Mouse (Mus musculus) MEL (cell line): ENCODE results near the gene Fkbp5. TPM values are rescaled to one million over a fixed set of nuclear protein-coding genes. Genes with fewer than 3 reads are reported as not detected.

ENCODE experiments used
- DNase-seq: peaks from one replicate; pipeline ENCODE4 v3.0.0; 2011; ENCODE audit warnings: low read depth, low spot score
- H3K27ac ChIP-seq: 2 replicates; pipeline ENCODE4 v1.5.1; 2012; ENCODE audit warnings: low read depth, mild to moderate bottlenecking, control low read depth, low read length, moderate library complexity; ENCODE audit not compliant: control insufficient read depth
- H3K27me3 ChIP-seq, 2 experiments: fragments of 150-350 bp in 1 of 2; sonication (generic) in 1 of 2; 2 replicates each; pipeline ENCODE4 v1.6.1; 2012; ENCODE audit warnings: low read length in 2 of 2, mild to moderate bottlenecking in 2 of 2, improper control_type of control experiment in 1 of 2, moderate library complexity in 1 of 2; ENCODE audit not compliant: insufficient read depth in 2 of 2, control insufficient read depth in 1 of 2
- H3K36me3 ChIP-seq, 2 experiments: 2 replicates each; pipeline ENCODE4 v1.6.1; 2012 to 2014; ENCODE audit warnings: low read length in 2 of 2, improper control_type of control experiment in 1 of 2, inconsistent platforms in 1 of 2, mild to moderate bottlenecking in 1 of 2; ENCODE audit not compliant: insufficient read depth in 2 of 2, control insufficient read depth in 1 of 2
- H3K4me1 ChIP-seq, 2 experiments: fragments of 150-350 bp in 1 of 2; sonication (generic) in 1 of 2; 2 replicates each; pipeline ENCODE4 v1.6.1; 2012; ENCODE audit warnings: low read length in 2 of 2, improper control_type of control experiment in 1 of 2, mild to moderate bottlenecking in 1 of 2; ENCODE audit not compliant: insufficient read depth in 2 of 2, control insufficient read depth in 1 of 2
- H3K4me3 ChIP-seq, 2 experiments: fragments of 150-350 bp in 1 of 2; sonication (generic) in 1 of 2; 2 replicates each; pipeline ENCODE4 v1.5.1; 2012; ENCODE audit warnings: low read depth in 2 of 2, low read length in 2 of 2, mild to moderate bottlenecking in 2 of 2, moderate library complexity in 2 of 2, control low read depth in 1 of 2, improper control_type of control experiment in 1 of 2; ENCODE audit not compliant: control insufficient read depth in 1 of 2, insufficient read depth in 1 of 2
- H3K79me2 ChIP-seq: 2 replicates; pipeline ENCODE4 v1.6.1; 2012; ENCODE audit warnings: mild to moderate bottlenecking, low read length, moderate library complexity; ENCODE audit not compliant: control insufficient read depth, poor library complexity, insufficient read depth
- H3K9ac ChIP-seq: 2 replicates; pipeline ENCODE4 v1.6.1; 2012; ENCODE audit warnings: low read depth, mild to moderate bottlenecking, control low read depth, low read length, moderate library complexity; ENCODE audit not compliant: control insufficient read depth, poor library complexity, severe bottlenecking
- H3K9me3 ChIP-seq: fragments of 150-350 bp; sonication (generic); replicated peaks from 2 replicates; pipeline ENCODE4 v1.6.1; 2012; ENCODE audit warnings: mild to moderate bottlenecking, low read length, improper control_type of control experiment, moderate library complexity; ENCODE audit not compliant: insufficient read depth
- CHD1 ChIP-seq: IDR thresholded peaks from 2 replicates; pipeline ENCODE4 v1.6.1; 2012; ENCODE audit warnings: low read depth, mild to moderate bottlenecking, inconsistent platforms, low read length, improper control_type of control experiment
- CHD2 ChIP-seq: IDR thresholded peaks from 2 replicates; pipeline ENCODE4 v1.6.1; 2011; ENCODE audit warnings: low read length, improper control_type of control experiment
- CTCF ChIP-seq, 3 experiments: IDR thresholded peaks in 2 of 3; conservative IDR thresholded peaks in 1 of 3; 2 replicates each; pipeline ENCODE4 v1.5.1; 2011 to 2012; ENCODE audit warnings: low read length in 3 of 3, low read depth in 2 of 3, mild to moderate bottlenecking in 2 of 3, improper control_type of control experiment in 1 of 3, inconsistent platforms in 1 of 3, mixed read lengths in 1 of 3, moderate library complexity in 1 of 3; ENCODE audit not compliant: control insufficient read depth in 1 of 3, insufficient read depth in 1 of 3, poor library complexity in 1 of 3, severe bottlenecking in 1 of 3
- EP300 ChIP-seq, 2 experiments: IDR thresholded peaks; 2 replicates each; pipeline ENCODE4 v1.6.1; 2011; ENCODE audit warnings: improper control_type of control experiment in 2 of 2, low read length in 2 of 2, low read depth in 1 of 2, mild to moderate bottlenecking in 1 of 2
- ETS1 ChIP-seq: IDR thresholded peaks from 2 replicates; pipeline ENCODE4 v1.6.1; 2012; ENCODE audit warnings: low read depth, mild to moderate bottlenecking, inconsistent platforms, low read length, improper control_type of control experiment, moderate library complexity
- GABPA ChIP-seq: IDR thresholded peaks from 2 replicates; pipeline ENCODE4 v1.6.1; 2012; ENCODE audit warnings: low read depth, mild to moderate bottlenecking, inconsistent platforms, low read length, improper control_type of control experiment, moderate library complexity
- HCFC1 ChIP-seq: IDR thresholded peaks from 2 replicates; pipeline ENCODE4 v1.6.1; 2012; ENCODE audit warnings: low read depth, mild to moderate bottlenecking, inconsistent platforms, low read length, improper control_type of control experiment, moderate library complexity
- MAFK ChIP-seq: IDR thresholded peaks from 2 replicates; pipeline ENCODE4 v1.6.1; 2011; ENCODE audit warnings: low read depth, mild to moderate bottlenecking, low read length, improper control_type of control experiment, borderline replicate concordance
- MAX ChIP-seq: IDR thresholded peaks from 2 replicates; pipeline ENCODE4 v1.6.1; 2011; ENCODE audit warnings: low read length, improper control_type of control experiment
- MAZ ChIP-seq: IDR thresholded peaks from 2 replicates; pipeline ENCODE4 v1.6.1; 2012; ENCODE audit warnings: low read depth, mild to moderate bottlenecking, inconsistent platforms, low read length, improper control_type of control experiment
- MEF2A ChIP-seq: IDR thresholded peaks from 2 replicates; pipeline ENCODE4 v1.6.1; 2014; ENCODE audit warnings: low read depth, mild to moderate bottlenecking, inconsistent platforms, low read length, improper control_type of control experiment; ENCODE audit not compliant: poor library complexity, insufficient replicate concordance, severe bottlenecking; ENCODE audit errors: extremely low read depth
- MXI1 ChIP-seq: IDR thresholded peaks from 2 replicates; pipeline ENCODE4 v1.6.1; 2011; ENCODE audit warnings: mild to moderate bottlenecking, low read depth, low read length, improper control_type of control experiment
- MYB ChIP-seq: IDR thresholded peaks from 2 replicates; pipeline ENCODE4 v1.6.1; 2011; ENCODE audit warnings: mild to moderate bottlenecking, low read depth, low read length, improper control_type of control experiment
- NELFE ChIP-seq: IDR thresholded peaks from 2 replicates; pipeline ENCODE4 v1.6.1; 2011; ENCODE audit warnings: low read depth, low read length, improper control_type of control experiment
- POLR2A ChIP-seq, 2 experiments: IDR thresholded peaks; 2 replicates each; pipeline ENCODE4 v1.6.1; 2011 to 2012; ENCODE audit warnings: low read length in 2 of 2, mild to moderate bottlenecking in 2 of 2, control low read depth in 1 of 2, improper control_type of control experiment in 1 of 2, low read depth in 1 of 2, moderate library complexity in 1 of 2; ENCODE audit not compliant: control insufficient read depth in 1 of 2, insufficient read depth in 1 of 2, poor library complexity in 1 of 2
- POLR2AphosphoS5 ChIP-seq: IDR thresholded peaks from 2 replicates; pipeline ENCODE4 v1.6.1; 2012; ENCODE audit warnings: low read depth, borderline replicate concordance, mild to moderate bottlenecking, inconsistent platforms, low read length, moderate library complexity, mixed read lengths
- RCOR1 ChIP-seq: IDR thresholded peaks from 2 replicates; pipeline ENCODE4 v1.6.1; 2012; ENCODE audit warnings: low read depth, mild to moderate bottlenecking, inconsistent platforms, low read length, improper control_type of control experiment
- TBP ChIP-seq: IDR thresholded peaks from 2 replicates; pipeline ENCODE4 v1.8.0; 2011; ENCODE audit warnings: low read depth, low read length, improper control_type of control experiment
- TCF12 ChIP-seq: IDR thresholded peaks from 2 replicates; pipeline ENCODE4 v1.6.1; 2014; ENCODE audit warnings: low read depth, mild to moderate bottlenecking, inconsistent platforms, low read length, improper control_type of control experiment, moderate library complexity
- UBTF ChIP-seq: IDR thresholded peaks from 2 replicates; pipeline ENCODE4 v1.6.1; 2012; ENCODE audit warnings: low read depth, mild to moderate bottlenecking, inconsistent platforms, low read length, improper control_type of control experiment, moderate library complexity, borderline replicate concordance; ENCODE audit not compliant: insufficient read depth
- USF2 ChIP-seq, 2 experiments: IDR thresholded peaks; 2 replicates each; pipeline ENCODE4 v1.6.1; 2011 to 2012; ENCODE audit warnings: improper control_type of control experiment in 2 of 2, low read length in 2 of 2, borderline replicate concordance in 1 of 2, inconsistent platforms in 1 of 2, low read depth in 1 of 2, mild to moderate bottlenecking in 1 of 2; ENCODE audit not compliant: insufficient read depth in 1 of 2
- ZMIZ1 ChIP-seq: IDR thresholded peaks from 2 replicates; pipeline ENCODE4 v1.6.1; 2012; ENCODE audit warnings: low read depth, mild to moderate bottlenecking, inconsistent platforms, low read length, improper control_type of control experiment, moderate library complexity
- ZNF384 ChIP-seq: IDR thresholded peaks from 2 replicates; pipeline ENCODE4 v1.6.1; 2012; ENCODE audit warnings: low read depth, mild to moderate bottlenecking, inconsistent platforms, low read length, improper control_type of control experiment
- polyA plus RNA-seq, 2 experiments: library from polyadenylated mRNA; stranded (reverse) in 1 of 2; unstranded in 1 of 2; fragments of >175 nt in 1 of 2; fragments of >200 nt in 1 of 2; gene quantifications; 2 replicates each; pipeline versions ENCODE4 v1.2.1 to v1.2.4; 2012; ENCODE audit warnings: low replicate concordance in 2 of 2, low read depth in 1 of 2; ENCODE audit not compliant: insufficient read length in 2 of 2, insufficient read depth in 1 of 2, missing spikeins in 1 of 2
- total RNA-seq: library from RNA; depleted of rRNA; stranded (reverse); fragments of 300-350 nt; gene quantifications from 2 replicates; pipeline ENCODE4 v1.2.3, GENCODE M21; 2012

The Fkbp5 gene
- total and polyA plus RNA-seq, 3 experiments = 16.6 to 184 (median 44.3) TPM

DNA sequence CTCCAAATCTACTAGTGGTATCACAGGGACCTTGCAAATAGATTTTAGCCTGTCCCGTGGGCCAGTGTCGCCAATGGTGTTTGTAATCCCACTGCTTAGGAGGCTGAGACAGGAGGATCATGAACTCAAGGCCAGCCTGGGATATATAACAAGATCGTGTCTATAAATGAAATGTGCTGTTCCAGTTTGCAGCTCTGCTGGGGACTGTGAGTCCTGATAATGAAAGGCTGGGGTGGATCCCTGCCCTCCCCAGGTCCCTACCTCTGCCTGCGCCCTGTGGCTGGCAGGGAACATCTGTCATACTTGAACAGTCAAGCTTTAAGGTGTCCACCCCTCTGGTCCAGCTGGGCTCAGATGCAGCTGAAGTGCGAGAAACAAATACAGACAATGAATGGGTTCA is 2.8 kb downstream of the Fkbp5 start:
- Histone ChIP-seq H3K27ac (no peak overlapping the region), H3K27me3 (no peaks in the 10 kb centered on the region)

GRCm38 (mm10) chr17:28513844-28514243 is 3.5 kb downstream of the Fkbp5 start:
- Histone ChIP-seq H3K9me3 (no peaks in the 10 kb centered on the region), H3K4me3 (no peak overlapping the region), H3K27ac (no peak overlapping the region), H3K27me3 (no peaks in the 10 kb centered on the region), H3K9ac (no peak overlapping the region), H3K79me2 (no peaks in the 10 kb centered on the region; the same call in 1 of the 2 replicates), H3K36me3 (peaks cover 0 to 7% of the 10 kb centered on the region in 2 experiments; a peak in 2 of 4 replicates), H3K4me1 (peaks cover 0 to 21% of the 10 kb centered on the region in 2 experiments; a peak in 3 of 4 replicates)
- DNase-seq = no peak
- TF ChIP-seq UBTF = no peak
- no peak for TF ChIP-seq POLR2AphosphoS5
- TF ChIP-seq POLR2A (IDR thresholded peaks at IDR 0.05; ENCODE audit: control insufficient read depth in 1 of 2, insufficient read depth in 1 of 2, low read depth in 1 of 2, low read length in 2 of 2, poor library complexity in 1 of 2) = no peak
- no peak for TF ChIP-seq CHD1
- TF ChIP-seq GABPA = no peak
- TF ChIP-seq EP300 (IDR thresholded peaks at IDR 0.05; ENCODE audit: low read depth in 1 of 2, low read length in 2 of 2) = no peak
- no peak for TF ChIP-seq MYB
- no peak for TF ChIP-seq MAFK
- TF ChIP-seq ZMIZ1 = no peak

More for the DNA sequence above, 2.8 kb downstream of the Fkbp5 start:
- Histone ChIP-seq H3K9me3 (no peaks in the 10 kb centered on the region), H3K4me1 (peaks cover 0 to 25% of the 10 kb centered on the region in 2 experiments; a peak in 3 of 4 replicates), H3K4me3 (no peak overlapping the region), H3K9ac (no peak overlapping the region), H3K79me2 (no peaks in the 10 kb centered on the region; the same call in 1 of the 2 replicates), H3K36me3 (peaks cover 0 to 8% of the 10 kb centered on the region in 2 experiments; a peak in 2 of 4 replicates)
- TF ChIP-seq MYB (no peak), MAFK (no peak), TCF12 (no peak), CTCF (IDR thresholded peaks at IDR 0.05 in 2 of 3, conservative IDR thresholded peaks at IDR 0.05 in 1 of 3; ENCODE audit: control insufficient read depth in 1 of 3, insufficient read depth in 1 of 3, low read depth in 2 of 3, low read length in 3 of 3, poor library complexity in 1 of 3, severe bottlenecking in 1 of 3) (no peak), TBP (no peak), RCOR1 (no peak), UBTF (no peak), ETS1 (no peak), POLR2A (IDR thresholded peaks at IDR 0.05; ENCODE audit: control insufficient read depth in 1 of 2, insufficient read depth in 1 of 2, low read depth in 1 of 2, low read length in 2 of 2, poor library complexity in 1 of 2) (no peak), CHD2 (no peak), ZNF384 (no peak), MEF2A (no peak), USF2 (IDR thresholded peaks at IDR 0.05; ENCODE audit: borderline replicate concordance in 1 of 2, insufficient read depth in 1 of 2, low read depth in 1 of 2, low read length in 2 of 2) (no peak), MAZ (no peak), NELFE (no peak), HCFC1 (no peak), MAX (no peak), MXI1 (no peak), GABPA (no peak)
- no peak for DNase-seq
